Mouse (Mus musculus) limb, embryonic 10.5 days (tissue): ENCODE measurements around the gene Sox5. TPM values are rescaled to one million over a fixed set of nuclear protein-coding genes. Genes with fewer than 3 reads are reported as not detected.

Experiments
- DNase-seq: peaks from one replicate; pipeline ENCODE4 v3.0.0-alpha.2; 2017; ENCODE audit warnings: low spot score
- H3K27ac ChIP-seq: fragments of 300-500 bp; sonication (generic); 2 replicates; pipeline ENCODE4 v1.5.1; 2016; ENCODE audit warnings: mild to moderate bottlenecking
- H3K27me3 ChIP-seq: fragments of 300-500 bp; sonication (generic); 2 replicates; pipeline ENCODE4 v1.6.1; 2016; ENCODE audit warnings: low read depth, mild to moderate bottlenecking; ENCODE audit not compliant: poor library complexity, severe bottlenecking
- H3K36me3 ChIP-seq: fragments of 300-500 bp; sonication (generic); 2 replicates; pipeline ENCODE4 v1.6.1; 2016; ENCODE audit warnings: mild to moderate bottlenecking, moderate library complexity
- H3K4me1 ChIP-seq: fragments of 300-500 bp; sonication (generic); 2 replicates; pipeline ENCODE4 v1.6.1; 2016
- H3K4me3 ChIP-seq: fragments of 300-500 bp; sonication (generic); 2 replicates; pipeline ENCODE4 v1.5.1; 2016; ENCODE audit warnings: mild to moderate bottlenecking, moderate library complexity
- H3K9me3 ChIP-seq: fragments of 300-500 bp; sonication (generic); replicated peaks from 2 replicates; pipeline ENCODE4 v1.6.1; 2016; ENCODE audit warnings: mild to moderate bottlenecking
- WGBS: fragments of 180-500 bp; shearing (Covaris S2); methylation state at CpG from one replicate; pipeline ENCODE4 v1.1.7; 2016; 5-methylcytosine and 5-hydroxymethylcytosine counted together
- polyA plus RNA-seq: library from polyadenylated mRNA; unstranded; fragments of >200 nt; fragmentation: Nextera tagmentation; extraction: Ambion mirVana; gene quantifications from 2 replicates; pipeline ENCODE4 v1.2.1, GENCODE M21; 2016

Gene Sox5
- polyA plus RNA-seq, 1 experiment from 2014 or later = 60.8 TPM

DNA sequence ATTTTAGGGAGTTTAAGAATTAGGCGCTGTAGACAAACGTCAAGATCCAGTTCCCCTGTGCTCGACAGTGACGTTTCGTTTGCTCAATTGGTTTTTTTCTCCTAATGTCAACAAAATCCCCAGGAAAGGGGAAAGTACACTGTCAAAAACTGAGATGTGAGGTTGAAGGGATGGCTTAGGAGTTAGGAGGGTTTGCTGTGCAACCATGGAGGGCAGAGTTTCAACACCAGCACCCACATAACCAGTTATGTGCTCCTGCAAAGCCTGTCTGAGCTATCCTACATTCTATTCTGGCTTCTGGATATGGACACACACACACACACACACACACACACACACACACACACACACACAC lies 277.6 kb downstream of the Sox5 start:
- no peak for DNase-seq
- Histone ChIP-seq H3K4me3 (no peak overlapping the region), H3K4me1 (no peaks in the 10 kb centered on the region), H3K36me3 (no peaks in the 10 kb centered on the region), H3K27ac (no peak overlapping the region), H3K9me3 (no peaks in the 10 kb centered on the region), H3K27me3 (no peaks in the 10 kb centered on the region)
- 84% methylated on average over 5 of the region's 5 CpGs for WGBS

- no peak for DNase-seq
- Histone ChIP-seq H3K4me3 (no peak overlapping the region), H3K9me3 (no peaks in the 10 kb centered on the region), H3K36me3 (no peaks in the 10 kb centered on the region), H3K27ac (no peak overlapping the region), H3K4me1 (no peaks in the 10 kb centered on the region), H3K27me3 (no peaks in the 10 kb centered on the region)
- WGBS = 92% methylated on average over 11 of the region's 11 CpGs
These were observed 278.2 kb downstream of the Sox5 start for GRCm38 (mm10) chr6:144503399-144504196.

DNA sequence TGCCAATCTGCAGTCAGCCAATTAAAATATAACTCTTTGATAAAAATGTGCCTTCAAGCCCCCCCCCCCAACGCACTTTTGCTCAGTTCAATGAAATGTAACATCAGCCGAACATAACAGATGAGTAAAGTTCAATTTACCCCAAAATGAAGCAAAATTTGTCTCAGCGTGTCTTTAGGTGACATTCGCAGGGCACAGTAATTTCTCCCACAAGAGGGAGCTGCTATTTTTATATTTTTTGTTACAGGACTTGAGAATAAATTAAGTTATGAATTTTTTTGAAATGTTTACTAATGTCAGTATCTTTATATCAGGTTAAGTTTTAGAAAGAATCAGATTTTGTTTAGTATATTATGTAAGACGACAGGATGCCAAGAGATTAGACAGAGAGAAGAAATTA lies 280.3 kb downstream of the Sox5 start:
- Histone ChIP-seq H3K9me3 (0 out of 2 replicates have a peak, but pooled peaks cover 2% of the 10 kb centered on the region), H3K4me3 (no peak overlapping the region), H3K36me3 (0 out of 2 replicates have a peak, but pooled peaks cover 8% of the 10 kb centered on the region), H3K27me3 (no peaks in the 10 kb centered on the region), H3K4me1 (no peaks in the 10 kb centered on the region), H3K27ac (no peak overlapping the region)
- DNase-seq = no peak
- 94% methylated on average over 5 of the region's 5 CpGs for WGBS

GRCm38 (mm10) chr6:144498177-144498576 lies 283.6 kb downstream of the Sox5 start:
- Histone ChIP-seq H3K4me3 (no peak overlapping the region), H3K4me1 (no peaks in the 10 kb centered on the region), H3K36me3 (0 out of 2 replicates have a peak, but pooled peaks cover 8% of the 10 kb centered on the region), H3K27ac (no peak overlapping the region), H3K27me3 (no peaks in the 10 kb centered on the region), H3K9me3 (0 out of 2 replicates have a peak, but pooled peaks cover 2% of the 10 kb centered on the region)
- 94% methylated on average over 5 of the region's 5 CpGs for WGBS
- no peak for DNase-seq

DNA sequence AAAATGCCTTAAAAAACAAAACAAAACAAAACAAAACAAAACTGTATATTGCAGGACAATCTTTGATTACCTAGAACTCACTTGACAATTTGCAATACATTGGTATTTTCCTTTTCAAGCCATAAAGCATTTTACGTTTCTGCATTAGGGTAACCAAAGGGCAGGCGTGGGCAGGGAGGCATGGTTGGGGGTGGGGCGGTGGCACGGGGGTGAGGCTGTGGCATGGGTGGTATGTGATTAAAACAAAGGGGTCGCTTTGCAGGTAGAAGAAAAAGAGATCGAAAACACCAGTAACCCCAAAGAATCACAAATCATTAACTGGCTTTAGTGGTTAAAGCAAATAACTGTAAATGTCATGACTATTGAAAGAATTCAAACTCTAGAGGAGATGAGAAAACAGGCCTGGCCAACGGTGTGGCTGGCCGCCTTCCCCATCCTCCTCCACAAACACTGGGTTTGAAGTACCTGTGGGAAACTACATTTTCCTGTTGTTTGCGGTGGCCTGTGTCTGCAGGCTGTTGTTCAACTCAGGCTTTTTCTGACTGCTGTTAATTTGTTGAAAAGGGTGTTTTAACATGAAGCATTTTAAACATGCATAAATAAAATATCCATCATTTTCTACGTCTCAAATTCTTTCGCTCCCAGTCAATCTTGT lies 289.9 kb downstream of the Sox5 start:
- 90% methylated on average over 11 of the region's 11 CpGs for WGBS
- Histone ChIP-seq H3K4me1 (no peaks in the 10 kb centered on the region), H3K27me3 (no peaks in the 10 kb centered on the region), H3K36me3 (peaks cover 10% of the 10 kb centered on the region), H3K27ac (no peak overlapping the region), H3K9me3 (peaks cover under 1% of the 10 kb centered on the region; the same call in 1 of the 2 replicates), H3K4me3 (no peak overlapping the region)
- DNase-seq = no peak

DNA sequence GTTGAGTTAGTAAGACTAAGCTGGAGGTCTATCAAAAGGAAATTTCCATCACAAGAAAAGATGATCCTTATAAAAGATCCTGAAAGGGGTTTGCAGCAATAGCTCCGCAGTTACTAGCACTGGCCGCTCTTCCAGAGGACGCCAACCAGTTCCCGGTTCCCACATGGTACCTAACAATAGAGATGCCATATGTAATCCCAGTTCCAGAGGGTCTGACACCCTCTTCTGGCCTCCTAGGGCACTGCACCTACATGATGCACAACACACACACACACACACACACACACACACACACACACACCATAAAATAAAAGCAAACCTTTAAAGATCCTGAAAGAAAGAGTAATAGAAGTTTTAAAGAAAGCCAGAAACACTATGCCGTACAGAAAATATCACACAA lies 290.9 kb downstream of the Sox5 start:
- no peak for DNase-seq
- Histone ChIP-seq H3K4me3 (no peak overlapping the region), H3K9me3 (peaks cover 2% of the 10 kb centered on the region; the same call in 1 of the 2 replicates), H3K4me1 (no peaks in the 10 kb centered on the region), H3K36me3 (peaks cover 16% of the 10 kb centered on the region), H3K27ac (no peak overlapping the region), H3K27me3 (no peaks in the 10 kb centered on the region)
- 93% methylated on average over 5 of the region's 5 CpGs for WGBS

GRCm38 (mm10) chr6:144485578-144485977 lies 296.2 kb downstream of the Sox5 start:
- peaks cover 2% of the 10 kb centered on the region; the same call in 1 of the 2 replicates for H3K9me3 ChIP-seq
- H3K27ac ChIP-seq = no peak overlapping the region
- peaks cover 13% of the 10 kb centered on the region for H3K36me3 ChIP-seq
- no peaks in the 10 kb centered on the region for H3K27me3 ChIP-seq
- no peak overlapping the region for H3K4me3 ChIP-seq
- DNase-seq = no peak
- WGBS = 94% methylated on average over 6 of the region's 6 CpGs
- peaks cover 14% of the 10 kb centered on the region for H3K4me1 ChIP-seq

GRCm38 (mm10) chr6:144483166-144483565 lies 298.6 kb downstream of the Sox5 start:
- peaks cover 2% of the 10 kb centered on the region; the same call in 1 of the 2 replicates for H3K9me3 ChIP-seq
- H3K27ac ChIP-seq = no peak overlapping the region
- H3K27me3 ChIP-seq = no peaks in the 10 kb centered on the region
- no peak overlapping the region for H3K4me3 ChIP-seq
- no peak for DNase-seq
- H3K36me3 ChIP-seq = peaks cover 13% of the 10 kb centered on the region
- WGBS = 87% methylated on average over 4 of the region's 4 CpGs
- H3K4me1 ChIP-seq = peaks cover 29% of the 10 kb centered on the region

DNA sequence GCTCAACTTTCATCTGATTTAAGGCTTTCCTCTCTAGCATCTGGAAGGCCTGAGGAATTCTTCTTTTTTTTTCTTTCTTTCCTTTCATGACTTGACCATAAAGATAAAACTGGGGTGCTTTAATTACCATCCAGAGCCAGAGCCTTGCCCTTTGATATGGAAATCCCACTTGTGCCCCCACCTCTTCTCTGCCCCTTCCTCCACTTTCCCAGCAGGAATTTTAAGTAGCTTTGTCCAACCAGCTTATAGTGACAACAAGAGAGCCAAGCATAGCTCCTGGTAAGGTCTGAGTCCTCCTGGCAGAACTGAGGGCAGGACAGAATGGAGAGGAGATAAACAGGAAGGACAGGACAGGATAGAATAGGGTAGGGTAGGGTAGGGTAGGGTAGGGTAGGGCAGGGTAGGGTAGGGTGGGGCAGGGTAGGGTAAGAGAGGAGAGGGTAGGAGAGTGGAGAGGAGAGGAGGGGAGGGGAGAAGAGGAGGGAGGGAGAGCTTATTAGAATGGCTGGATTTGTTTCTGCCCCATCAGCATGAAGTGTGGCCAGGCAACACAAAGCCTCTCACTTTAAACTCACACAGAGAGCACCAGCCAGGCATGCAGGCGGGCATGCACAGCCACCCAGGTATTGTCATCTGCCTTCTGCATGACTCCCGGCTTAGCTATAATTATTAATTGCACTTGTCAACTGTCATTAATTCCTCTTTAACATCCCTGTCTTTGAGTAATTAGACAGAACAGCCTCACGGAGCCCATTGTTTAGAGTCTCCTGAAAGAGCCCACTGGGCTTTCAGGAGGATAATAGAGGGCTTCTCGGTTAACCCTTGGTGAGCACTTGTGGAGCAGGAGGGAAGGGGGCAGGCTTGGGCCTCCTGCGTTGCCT lies 300.9 kb downstream of the Sox5 start:
- WGBS = 13% methylated on average over 5 of the region's 5 CpGs
- Histone ChIP-seq H3K9me3 (no peaks in the 10 kb centered on the region), H3K27ac (peak overlapping the region; percentile 53), H3K4me1 (peaks cover 29% of the 10 kb centered on the region), H3K36me3 (no peaks in the 10 kb centered on the region), H3K4me3 (no peak overlapping the region), H3K27me3 (no peaks in the 10 kb centered on the region)
- DNase-seq = no peak

GRCm38 (mm10) chr6:144479861-144480260 lies 301.9 kb downstream of the Sox5 start:
- DNase-seq = no peak
- no peaks in the 10 kb centered on the region for H3K27me3 ChIP-seq
- H3K4me1 ChIP-seq = peaks cover 29% of the 10 kb centered on the region
- H3K36me3 ChIP-seq = no peaks in the 10 kb centered on the region
- no peak overlapping the region for H3K4me3 ChIP-seq
- WGBS = 54% methylated on average over 4 of the region's 4 CpGs
- H3K9me3 ChIP-seq = no peaks in the 10 kb centered on the region
- H3K27ac ChIP-seq = no peak overlapping the region; the same call in 1 of the 2 replicates

- no peak for DNase-seq
- WGBS = 85% methylated on average over 16 of the region's 16 CpGs
- Histone ChIP-seq H3K27ac (no peak overlapping the region), H3K27me3 (no peaks in the 10 kb centered on the region), H3K36me3 (no peaks in the 10 kb centered on the region), H3K4me3 (no peak overlapping the region), H3K9me3 (no peaks in the 10 kb centered on the region), H3K4me1 (peaks cover 28% of the 10 kb centered on the region)
These were observed 304.3 kb downstream of the Sox5 start for GRCm38 (mm10) chr6:144477287-144478064.

DNA sequence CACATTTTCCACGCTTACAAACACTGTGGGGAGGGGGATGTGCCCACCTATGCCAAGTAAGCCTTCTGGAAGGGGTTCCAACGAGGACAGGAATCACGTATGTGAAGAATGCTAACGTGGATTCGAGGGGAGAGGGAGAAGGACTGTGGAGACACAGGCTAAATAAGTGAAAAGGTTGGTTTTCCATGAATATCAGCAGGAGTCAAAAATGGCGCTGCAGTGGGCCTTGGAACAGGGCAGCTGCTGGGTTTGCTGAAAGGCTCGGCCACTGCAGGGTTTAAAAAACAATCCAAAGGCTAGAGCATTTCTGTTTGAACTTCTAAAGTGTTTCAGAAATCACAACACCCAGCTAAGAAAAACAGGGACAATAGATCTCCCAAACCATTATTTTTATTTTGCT lies 308.3 kb downstream of the Sox5 start:
- Histone ChIP-seq H3K36me3 (no peaks in the 10 kb centered on the region), H3K27me3 (no peaks in the 10 kb centered on the region), H3K4me1 (peaks cover 9% of the 10 kb centered on the region; the same call in 1 of the 2 replicates), H3K9me3 (no peaks in the 10 kb centered on the region), H3K4me3 (no peak overlapping the region), H3K27ac (no peak overlapping the region)
- DNase-seq = no peak
- WGBS = 83% methylated on average over 7 of the region's 7 CpGs
